Mouse (Mus musculus): ENCODE measurements around the gene Dpp4. TPM values are rescaled to one million over a fixed set of nuclear protein-coding genes. Genes with fewer than 3 reads are reported as not detected.

Gene Dpp4
- polyA plus RNA-seq, 1 experiment from 2014 or later, result 15.9 TPM

GRCm38 (mm10) chr2:62319489-62319888 lies 92.5 kb downstream of the Dpp4 start:
- Histone ChIP-seq H3K4me2 (replicated peaks; ENCODE audit: low read depth, low read length) (no peak overlapping the region), H3K4me3 (ENCODE audit: low read depth, low read length) (no peak overlapping the region), H3K36me3 (ENCODE audit: control insufficient read depth, insufficient read depth, low read length) (no peaks in the 10 kb centered on the region), H3K27me3 (ENCODE audit: control insufficient read depth, insufficient read depth, low read length) (no peaks in the 10 kb centered on the region), H3K4me1 (ENCODE audit: control insufficient read depth, insufficient read depth, low read length) (no peaks in the 10 kb centered on the region), H3K9me3 (ENCODE audit: control insufficient read depth, low read depth, low read length) (no peaks in the 10 kb centered on the region), H3K27ac (ENCODE audit: low read length) (no peak overlapping the region), H3K9ac (replicated peaks; ENCODE audit: low read depth, low read length) (no peak overlapping the region)
- WGBS, result 85% methylated on average over 3 of the region's 3 CpGs
- ATAC-seq (ENCODE audit: insufficient number of reproducible peaks, insufficient read depth, low FRiP score, low read depth), result no peak

GRCm38 (mm10) chr2:62316930-62317329 lies 95.1 kb downstream of the Dpp4 start:
- no peaks in the 10 kb centered on the region for H3K27me3 ChIP-seq (ENCODE audit: control insufficient read depth, insufficient read depth, low read length)
- H3K4me1 ChIP-seq (ENCODE audit: control insufficient read depth, insufficient read depth, low read length), result no peaks in the 10 kb centered on the region
- no peaks in the 10 kb centered on the region for H3K9me3 ChIP-seq (ENCODE audit: control insufficient read depth, low read depth, low read length)
- 71% methylated on average over 2 of the region's 2 CpGs for WGBS
- no peak overlapping the region for H3K4me3 ChIP-seq (ENCODE audit: low read depth, low read length)
- H3K9ac ChIP-seq (replicated peaks; ENCODE audit: low read depth, low read length), result no peak overlapping the region
- no peak for ATAC-seq (ENCODE audit: insufficient number of reproducible peaks, insufficient read depth, low FRiP score, low read depth)
- H3K4me2 ChIP-seq (replicated peaks; ENCODE audit: low read depth, low read length), result no peak overlapping the region
- no peaks in the 10 kb centered on the region for H3K36me3 ChIP-seq (ENCODE audit: control insufficient read depth, insufficient read depth, low read length)
- no peak overlapping the region for H3K27ac ChIP-seq (ENCODE audit: low read length)

- no peak overlapping the region for H3K9ac ChIP-seq (replicated peaks; ENCODE audit: low read depth, low read length)
- no peaks in the 10 kb centered on the region for H3K27me3 ChIP-seq (ENCODE audit: control insufficient read depth, insufficient read depth, low read length)
- H3K4me1 ChIP-seq (ENCODE audit: control insufficient read depth, insufficient read depth, low read length), result no peaks in the 10 kb centered on the region
- no peak overlapping the region for H3K4me3 ChIP-seq (ENCODE audit: low read depth, low read length)
- no peaks in the 10 kb centered on the region for H3K36me3 ChIP-seq (ENCODE audit: control insufficient read depth, insufficient read depth, low read length)
- WGBS, result 92% methylated on average over 2 of the region's 2 CpGs
- ATAC-seq (ENCODE audit: insufficient number of reproducible peaks, insufficient read depth, low FRiP score, low read depth), result no peak
- H3K4me2 ChIP-seq (replicated peaks; ENCODE audit: low read depth, low read length), result no peak overlapping the region
- H3K9me3 ChIP-seq (ENCODE audit: control insufficient read depth, low read depth, low read length), result no peaks in the 10 kb centered on the region
- H3K27ac ChIP-seq (ENCODE audit: low read length), result no peak overlapping the region
These were observed 104.6 kb downstream of the Dpp4 start for GRCm38 (mm10) chr2:62307477-62307876.

GRCm38 (mm10) chr2:62306978-62307377 lies 105.1 kb downstream of the Dpp4 start:
- no peak overlapping the region for H3K9ac ChIP-seq (replicated peaks; ENCODE audit: low read depth, low read length)
- no peaks in the 10 kb centered on the region for H3K9me3 ChIP-seq (ENCODE audit: control insufficient read depth, low read depth, low read length)
- WGBS, result 85% methylated on average over 5 of the region's 5 CpGs
- H3K27ac ChIP-seq (ENCODE audit: low read length), result no peak overlapping the region
- ATAC-seq (ENCODE audit: insufficient number of reproducible peaks, insufficient read depth, low FRiP score, low read depth), result no peak
- H3K4me2 ChIP-seq (replicated peaks; ENCODE audit: low read depth, low read length), result no peak overlapping the region
- H3K4me1 ChIP-seq (ENCODE audit: control insufficient read depth, insufficient read depth, low read length), result no peaks in the 10 kb centered on the region
- H3K4me3 ChIP-seq (ENCODE audit: low read depth, low read length), result no peak overlapping the region
- H3K36me3 ChIP-seq (ENCODE audit: control insufficient read depth, insufficient read depth, low read length), result no peaks in the 10 kb centered on the region
- H3K27me3 ChIP-seq (ENCODE audit: control insufficient read depth, insufficient read depth, low read length), result no peaks in the 10 kb centered on the region

GRCm38 (mm10) chr2:62301716-62302115 lies 110.3 kb downstream of the Dpp4 start:
- Histone ChIP-seq H3K4me1 (ENCODE audit: control insufficient read depth, insufficient read depth, low read length) (no peaks in the 10 kb centered on the region), H3K27ac (ENCODE audit: low read length) (no peak overlapping the region), H3K27me3 (ENCODE audit: control insufficient read depth, insufficient read depth, low read length) (no peaks in the 10 kb centered on the region), H3K4me2 (replicated peaks; ENCODE audit: low read depth, low read length) (no peak overlapping the region), H3K9ac (replicated peaks; ENCODE audit: low read depth, low read length) (no peak overlapping the region), H3K36me3 (ENCODE audit: control insufficient read depth, insufficient read depth, low read length) (no peaks in the 10 kb centered on the region), H3K9me3 (ENCODE audit: control insufficient read depth, low read depth, low read length) (no peaks in the 10 kb centered on the region), H3K4me3 (ENCODE audit: low read depth, low read length) (no peak overlapping the region)
- 84% methylated on average over 2 of the region's 2 CpGs for WGBS
- no peak for ATAC-seq (ENCODE audit: insufficient number of reproducible peaks, insufficient read depth, low FRiP score, low read depth)

GRCm38 (mm10) chr2:62293846-62294245 lies 118.2 kb downstream of the Dpp4 start:
- WGBS, result 65% methylated on average over 2 of the region's 2 CpGs
- Histone ChIP-seq H3K27me3 (ENCODE audit: control insufficient read depth, insufficient read depth, low read length) (no peaks in the 10 kb centered on the region), H3K4me2 (replicated peaks; ENCODE audit: low read depth, low read length) (no peak overlapping the region), H3K4me1 (ENCODE audit: control insufficient read depth, insufficient read depth, low read length) (no peaks in the 10 kb centered on the region), H3K9me3 (ENCODE audit: control insufficient read depth, low read depth, low read length) (no peaks in the 10 kb centered on the region), H3K27ac (ENCODE audit: low read length) (no peak overlapping the region), H3K9ac (replicated peaks; ENCODE audit: low read depth, low read length) (no peak overlapping the region), H3K4me3 (ENCODE audit: low read depth, low read length) (no peak overlapping the region), H3K36me3 (ENCODE audit: control insufficient read depth, insufficient read depth, low read length) (no peaks in the 10 kb centered on the region)
- ATAC-seq (ENCODE audit: insufficient number of reproducible peaks, insufficient read depth, low FRiP score, low read depth), result no peak

GRCm38 (mm10) chr2:62287532-62287931 lies 124.5 kb downstream of the Dpp4 start:
- Histone ChIP-seq H3K9ac (replicated peaks; ENCODE audit: low read depth, low read length) (no peak overlapping the region), H3K4me2 (replicated peaks; ENCODE audit: low read depth, low read length) (no peak overlapping the region), H3K27ac (ENCODE audit: low read length) (no peak overlapping the region), H3K4me1 (ENCODE audit: control insufficient read depth, insufficient read depth, low read length) (no peaks in the 10 kb centered on the region), H3K36me3 (ENCODE audit: control insufficient read depth, insufficient read depth, low read length) (no peaks in the 10 kb centered on the region), H3K9me3 (ENCODE audit: control insufficient read depth, low read depth, low read length) (no peaks in the 10 kb centered on the region), H3K27me3 (ENCODE audit: control insufficient read depth, insufficient read depth, low read length) (no peaks in the 10 kb centered on the region), H3K4me3 (ENCODE audit: low read depth, low read length) (no peak overlapping the region)
- 54% methylated on average over 4 of the region's 4 CpGs for WGBS
- ATAC-seq (ENCODE audit: insufficient number of reproducible peaks, insufficient read depth, low FRiP score, low read depth), result no peak

- H3K9ac ChIP-seq (replicated peaks; ENCODE audit: low read depth, low read length), result no peak overlapping the region
- no peaks in the 10 kb centered on the region for H3K36me3 ChIP-seq (ENCODE audit: control insufficient read depth, insufficient read depth, low read length)
- no peak overlapping the region for H3K4me3 ChIP-seq (ENCODE audit: low read depth, low read length)
- 1% methylated on average over 2 of the region's 2 CpGs for WGBS
- no peak for ATAC-seq (ENCODE audit: insufficient number of reproducible peaks, insufficient read depth, low FRiP score, low read depth)
- no peaks in the 10 kb centered on the region for H3K27me3 ChIP-seq (ENCODE audit: control insufficient read depth, insufficient read depth, low read length)
- H3K4me2 ChIP-seq (replicated peaks; ENCODE audit: low read depth, low read length), result no peak overlapping the region
- H3K4me1 ChIP-seq (ENCODE audit: control insufficient read depth, insufficient read depth, low read length), result no peaks in the 10 kb centered on the region
- H3K27ac ChIP-seq (ENCODE audit: low read length), result no peak overlapping the region
- no peaks in the 10 kb centered on the region for H3K9me3 ChIP-seq (ENCODE audit: control insufficient read depth, low read depth, low read length)
These were observed 126.2 kb downstream of the Dpp4 start for GRCm38 (mm10) chr2:62285847-62286246.

GRCm38 (mm10) chr2:62285026-62285425 lies 127.0 kb downstream of the Dpp4 start:
- Histone ChIP-seq H3K9ac (replicated peaks; ENCODE audit: low read depth, low read length) (no peak overlapping the region), H3K27me3 (ENCODE audit: control insufficient read depth, insufficient read depth, low read length) (no peaks in the 10 kb centered on the region), H3K9me3 (ENCODE audit: control insufficient read depth, low read depth, low read length) (no peaks in the 10 kb centered on the region), H3K36me3 (ENCODE audit: control insufficient read depth, insufficient read depth, low read length) (no peaks in the 10 kb centered on the region), H3K4me3 (ENCODE audit: low read depth, low read length) (no peak overlapping the region), H3K4me2 (replicated peaks; ENCODE audit: low read depth, low read length) (no peak overlapping the region), H3K4me1 (ENCODE audit: control insufficient read depth, insufficient read depth, low read length) (no peaks in the 10 kb centered on the region), H3K27ac (ENCODE audit: low read length) (no peak overlapping the region)
- no peak for ATAC-seq (ENCODE audit: insufficient number of reproducible peaks, insufficient read depth, low FRiP score, low read depth)
- WGBS, result 83% methylated on average over 2 of the region's 2 CpGs

Data from stomach, embryonic 14.5 days (tissue).